Mouse (Mus musculus): ENCODE results near the gene Tlcd1.

Tlcd1 gene

GRCm38 (mm10) chr11:78161968-78162367 lies 14.5 kb upstream of the Tlcd1 start:
- DNase-seq, result no peak

DNA sequence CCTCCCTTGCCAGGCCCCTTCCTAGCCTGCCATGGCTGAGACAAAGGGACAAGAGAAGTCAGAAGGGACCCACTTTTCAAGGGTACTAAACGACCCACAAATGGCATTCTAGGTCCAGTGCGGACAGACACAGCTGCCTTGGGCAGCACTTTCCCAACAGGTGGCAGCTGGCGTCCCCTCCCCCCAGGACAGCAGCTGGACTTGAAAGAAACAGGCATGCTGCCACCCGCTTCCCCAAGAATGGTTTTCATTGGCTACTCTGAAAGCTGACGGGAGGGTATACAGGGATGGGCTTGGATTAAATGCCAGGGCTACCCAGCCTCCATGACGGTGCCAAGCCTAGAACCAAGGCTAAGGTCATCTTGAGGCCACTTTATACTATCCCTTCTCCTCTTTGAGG lies 14.0 kb upstream of the Tlcd1 start:
- peak in 1 of 2 experiments; percentile 52 for DNase-seq

DNA sequence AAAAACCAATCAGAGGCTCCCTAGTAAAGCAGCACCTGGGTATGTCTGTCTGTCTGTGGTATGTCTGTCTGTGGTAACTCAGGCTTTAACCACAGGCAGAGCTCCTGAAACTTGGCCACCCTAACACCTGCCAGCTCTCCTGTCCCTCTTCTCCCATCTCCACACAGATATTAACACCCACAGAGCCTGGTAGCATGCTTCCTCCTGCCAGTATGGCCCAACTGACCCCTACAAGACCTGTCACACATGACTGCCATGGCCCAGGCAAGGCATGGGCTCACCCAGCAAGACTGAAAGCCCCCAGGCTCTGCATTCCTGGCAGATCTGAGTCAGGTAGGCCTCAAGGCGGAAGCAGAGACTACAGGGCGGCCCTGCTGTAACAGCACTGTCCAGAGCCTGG lies 13.5 kb upstream of the Tlcd1 start:
- DNase-seq, result no peak

DNA sequence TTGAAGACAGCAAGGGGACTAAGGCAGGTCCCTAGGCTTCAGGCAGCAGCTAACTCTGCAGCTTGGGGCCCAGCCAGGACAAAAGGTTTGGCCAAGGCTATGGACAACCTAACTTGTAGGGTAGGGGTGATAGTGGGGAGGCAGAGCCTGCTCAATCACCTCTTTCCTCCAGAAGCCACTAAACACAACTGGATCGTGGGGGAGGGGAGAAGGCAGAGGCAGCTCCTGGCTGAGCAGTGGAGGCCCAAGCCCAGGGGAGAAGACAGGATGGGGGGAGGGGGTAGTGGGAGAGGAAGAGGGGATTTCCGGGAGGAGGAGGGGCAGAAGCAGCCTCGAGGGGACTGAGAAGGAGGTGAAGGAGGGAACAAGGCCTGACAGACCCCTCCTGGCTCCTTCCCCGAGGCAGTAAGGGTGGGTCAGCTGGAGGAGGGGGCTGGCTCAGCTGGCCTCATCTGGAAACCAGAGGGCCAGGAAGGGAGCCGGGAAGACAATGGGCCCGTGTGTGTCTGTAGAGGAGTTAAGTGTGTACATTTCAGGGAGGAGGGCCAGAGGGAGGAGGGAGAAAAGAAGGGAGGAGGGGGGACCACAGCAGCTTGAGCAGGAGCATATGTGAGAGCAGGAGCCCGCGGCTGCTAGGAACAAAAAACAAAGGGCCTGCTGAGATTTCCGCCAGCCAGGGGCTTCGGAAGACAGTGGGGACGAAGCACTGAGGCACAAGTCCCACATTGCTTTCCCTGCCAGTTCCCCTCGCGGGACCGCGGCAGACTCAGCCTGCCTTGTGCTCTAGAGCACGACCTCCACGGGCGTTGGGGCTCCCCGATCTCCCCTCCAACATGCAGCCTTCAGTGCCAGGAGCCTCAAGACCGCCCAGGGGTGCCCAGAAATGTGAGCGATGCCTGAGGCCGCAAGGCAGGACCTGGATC lies 12.6 kb upstream of the Tlcd1 start:
- peak; percentile 51 to 52 for DNase-seq

DNA sequence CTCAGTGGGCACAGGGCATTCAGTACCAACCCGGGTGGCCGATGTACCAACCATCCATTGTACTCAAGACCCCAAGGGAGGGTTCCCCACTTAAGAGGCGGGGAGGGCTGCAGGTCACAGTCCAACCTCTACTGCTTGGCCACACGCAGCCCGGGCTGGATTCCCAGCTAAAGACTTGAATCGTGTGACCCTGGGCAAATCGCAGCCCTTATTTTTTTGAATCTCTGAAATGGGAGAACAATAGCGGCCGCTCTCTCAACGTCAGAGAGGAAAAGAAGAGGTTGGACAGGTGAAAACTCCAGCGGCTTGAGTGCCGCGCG lies 11.9 kb upstream of the Tlcd1 start:
- DNase-seq, result no peak

GRCm38 (mm10) chr11:78164924-78165760 lies 11.4 kb upstream of the Tlcd1 start, which contains the start of gene Traf4:
Gene Traf4 (minus strand): TSS chr11:78165589.
- peak; percentile 82 to 84 for DNase-seq

- DNase-seq, result peak; percentile 80 to 88
Observed at GRCm38 (mm10) chr11:78165761-78166109, 10.8 kb upstream of the Tlcd1 start.

DNA sequence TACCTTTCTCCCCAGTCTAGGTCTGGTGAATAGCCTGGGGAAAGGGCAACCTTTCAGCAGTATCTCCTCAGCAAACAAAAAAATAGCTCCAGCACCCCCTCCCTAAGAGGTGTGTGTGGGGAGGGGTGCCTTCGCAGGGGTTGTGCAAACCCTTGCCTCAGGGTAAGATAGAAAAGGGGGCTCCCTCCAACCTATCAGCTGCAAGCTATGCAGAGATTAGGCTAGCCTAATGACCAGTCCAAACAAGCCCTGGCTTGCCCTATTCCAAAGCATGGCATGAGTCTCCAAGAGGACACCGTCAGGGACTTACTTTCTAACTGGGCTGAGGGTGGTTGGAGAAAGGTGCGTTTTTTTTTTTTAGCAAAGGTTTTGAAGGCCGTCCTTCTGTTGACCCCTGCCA lies 10.3 kb upstream of the Tlcd1 start:
- no peak for DNase-seq

DNA sequence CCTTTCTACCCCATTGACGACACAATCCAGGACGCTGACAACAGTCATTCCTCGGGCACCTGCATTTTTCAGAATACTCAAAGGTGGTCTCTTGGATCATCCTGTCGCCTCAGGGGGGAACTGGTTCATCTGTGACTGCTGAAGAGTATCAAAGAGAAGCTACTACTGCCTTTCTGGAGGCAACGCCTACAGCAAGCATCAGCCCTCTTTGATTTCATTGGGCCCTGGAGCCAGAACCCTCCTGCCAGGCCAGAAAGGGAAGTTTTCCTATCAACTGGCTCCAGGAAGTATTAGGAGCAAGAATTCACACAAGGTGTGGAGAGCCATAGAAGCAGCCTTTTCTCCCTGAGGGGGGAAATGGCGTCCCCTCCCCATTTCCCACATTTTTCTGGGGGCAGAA lies 9.9 kb upstream of the Tlcd1 start:
- no peak for DNase-seq

DNA sequence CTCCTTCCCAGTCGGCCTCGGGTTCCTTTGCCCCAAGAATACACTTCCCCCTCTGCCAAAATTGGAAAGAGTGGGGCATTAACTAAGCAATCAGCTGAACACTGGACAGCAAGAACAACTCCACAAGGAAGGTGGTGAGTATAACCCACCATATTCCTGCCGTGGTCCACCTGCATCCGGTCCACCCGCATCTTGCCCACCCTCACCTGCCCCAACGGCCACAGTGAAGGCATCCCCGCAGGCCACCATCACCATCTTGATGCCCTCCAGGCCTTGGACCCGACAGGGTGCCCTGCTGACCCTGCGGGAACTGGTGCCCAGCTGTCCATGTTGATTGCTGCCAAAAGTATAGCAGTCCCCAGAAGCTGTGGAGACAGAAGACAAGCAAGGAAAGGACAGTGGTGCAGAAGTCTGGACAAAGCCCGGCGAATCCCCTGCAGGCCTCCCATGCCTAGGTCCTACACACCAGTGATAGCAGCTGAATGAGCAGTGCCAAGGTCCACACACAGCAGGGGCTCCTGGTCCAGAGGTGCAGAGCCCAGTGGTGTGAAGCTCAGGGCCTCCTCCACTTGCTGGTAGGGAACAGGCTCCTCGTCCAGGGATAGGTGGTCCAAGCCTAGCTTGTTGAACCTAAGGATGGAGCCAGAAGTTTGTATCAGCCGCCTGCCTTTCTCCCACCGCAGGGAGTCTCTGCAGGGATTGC lies 9.1 kb upstream of the Tlcd1 start:
- no peak for DNase-seq

DNA sequence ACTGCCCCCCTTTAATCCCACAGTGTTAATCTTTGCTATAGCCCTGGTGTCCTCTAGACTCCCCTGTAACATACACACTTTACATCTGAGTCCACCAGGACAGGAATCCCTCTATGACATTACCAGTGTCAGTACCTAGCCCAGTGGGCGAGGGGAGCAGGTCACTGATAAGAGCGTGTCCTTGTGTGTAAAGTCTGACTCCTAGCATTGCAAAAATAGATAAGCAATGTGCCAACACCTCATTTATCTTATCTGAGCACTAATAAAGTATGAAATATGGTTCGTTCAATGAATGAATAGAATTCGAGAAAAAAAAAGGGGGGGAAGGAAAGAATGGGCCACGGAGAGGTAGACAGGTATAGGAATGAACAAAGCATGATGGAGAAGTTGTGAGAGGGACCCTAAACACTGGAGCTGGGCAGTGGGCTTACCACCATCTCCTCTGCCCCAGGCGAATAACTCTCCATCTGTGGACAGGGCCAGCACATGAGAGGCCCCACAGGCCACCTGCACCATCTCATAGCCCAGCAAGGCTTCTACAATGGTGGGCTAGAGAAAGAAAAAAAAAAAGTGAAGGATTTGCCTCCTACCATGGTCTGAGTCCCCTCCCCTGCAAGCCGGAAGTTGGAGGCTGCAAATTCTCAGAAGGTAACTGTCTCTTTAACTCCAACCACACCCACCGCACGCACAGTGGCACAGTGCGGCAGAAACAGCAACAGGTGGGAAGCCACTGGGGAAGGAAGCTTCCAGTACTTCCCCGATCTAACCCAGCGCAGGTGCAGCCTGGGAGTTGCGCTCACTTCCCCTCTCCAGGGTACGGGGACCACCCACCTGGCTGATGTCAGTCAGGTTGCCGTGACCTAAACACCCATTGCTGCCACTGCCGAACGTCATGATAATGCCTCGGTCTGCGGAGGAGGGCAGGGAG lies 7.7 kb upstream of the Tlcd1 start:
- peak; percentile 38 to 40 for DNase-seq

DNA sequence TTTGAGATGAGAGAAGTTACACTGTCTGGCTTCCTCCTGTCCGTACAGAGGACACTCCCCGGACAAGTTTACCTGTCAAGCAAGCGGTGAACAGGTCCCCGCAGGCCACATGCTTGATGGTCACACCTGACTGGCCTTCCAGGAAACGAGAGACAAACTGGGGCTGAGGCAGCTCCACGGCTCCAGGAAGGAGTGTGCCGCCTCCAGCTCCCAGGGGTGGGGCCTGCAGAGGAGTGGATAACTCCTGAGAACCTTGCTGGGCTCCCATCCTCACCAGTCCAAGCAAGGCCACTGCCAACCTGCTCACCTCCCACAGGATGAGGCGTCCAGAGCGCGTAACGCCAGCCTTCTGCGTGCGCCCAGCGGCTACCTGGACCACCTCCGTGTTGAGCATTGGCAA lies 6.2 kb upstream of the Tlcd1 start:
- DNase-seq, result no peak

GRCm38 (mm10) chr11:78171328-78171727 lies 5.2 kb upstream of the Tlcd1 start:
- DNase-seq, result no peak

- no peak for DNase-seq
Observed at GRCm38 (mm10) chr11:78172034-78172747, 4.3 kb upstream of the Tlcd1 start.

DNA sequence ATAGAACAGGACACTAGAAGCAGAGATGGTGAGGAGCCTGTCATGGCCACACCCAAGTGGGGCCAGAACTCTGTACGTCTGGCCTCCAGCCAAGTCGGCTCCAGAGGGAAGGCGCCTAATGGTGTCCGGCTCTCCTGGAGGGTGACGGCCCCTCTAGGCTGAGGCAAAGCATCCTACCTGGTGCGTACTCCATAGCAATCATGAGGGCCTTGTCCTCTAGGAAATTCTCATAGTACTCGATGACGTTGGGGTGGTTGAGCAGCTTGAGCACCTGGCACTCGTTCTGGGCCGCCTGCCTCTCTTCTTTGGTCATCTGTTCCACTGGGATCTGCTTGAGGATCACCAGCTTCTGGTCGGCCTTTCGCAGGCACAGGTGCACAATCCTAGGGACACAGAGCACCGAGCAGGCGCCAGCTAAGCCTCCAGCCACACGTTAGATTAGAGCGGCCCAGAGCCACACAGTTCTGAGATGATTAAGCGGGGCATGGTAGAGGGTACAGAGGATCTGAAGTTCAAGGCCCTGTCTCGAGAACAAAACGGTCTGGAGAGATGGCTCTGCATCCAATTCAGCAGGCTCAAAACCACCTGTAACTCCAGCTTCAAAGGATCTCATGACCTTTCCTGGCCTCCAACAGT lies 3.6 kb upstream of the Tlcd1 start:
- DNase-seq, result peak; percentile 71 to 75

GRCm38 (mm10) chr11:78174506-78174905 lies 2.0 kb upstream of the Tlcd1 start:
- DNase-seq, result no peak

DNA sequence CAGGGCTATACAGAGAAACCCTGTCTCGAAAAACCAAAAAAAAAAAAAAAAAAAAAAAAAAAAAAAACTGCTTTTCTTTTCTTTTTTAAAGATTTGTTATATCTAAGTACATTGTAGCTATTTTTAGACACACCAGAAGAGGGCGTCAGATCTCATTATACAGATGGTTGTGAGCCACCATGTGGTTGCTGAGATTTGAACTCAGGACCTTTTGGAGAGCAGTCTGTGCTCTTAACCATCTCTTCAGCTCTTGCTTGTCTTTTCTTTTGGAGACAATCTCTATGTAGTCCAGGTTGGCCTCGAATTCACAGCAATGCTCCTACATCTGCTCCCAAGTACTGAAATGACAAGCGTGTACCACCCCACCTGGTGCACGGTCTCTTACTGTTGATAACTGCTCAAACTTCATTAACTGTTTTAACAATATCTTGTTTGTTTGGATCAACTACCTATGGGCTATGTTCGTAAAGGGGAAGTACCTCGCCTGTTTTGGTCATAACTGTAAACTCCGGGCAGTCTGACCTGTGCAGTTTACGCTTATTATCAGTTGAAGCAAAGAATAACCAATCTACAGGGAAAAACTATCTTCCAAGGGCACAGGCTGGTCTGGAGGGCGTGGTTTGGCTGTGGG lies 625 bp upstream of the Tlcd1 start:
- no peak for DNase-seq

GRCm38 (mm10) chr11:78176905-78177331 lies 407 bp downstream of the Tlcd1 start:
- DNase-seq, result peak; percentile 31 to 38

DNA sequence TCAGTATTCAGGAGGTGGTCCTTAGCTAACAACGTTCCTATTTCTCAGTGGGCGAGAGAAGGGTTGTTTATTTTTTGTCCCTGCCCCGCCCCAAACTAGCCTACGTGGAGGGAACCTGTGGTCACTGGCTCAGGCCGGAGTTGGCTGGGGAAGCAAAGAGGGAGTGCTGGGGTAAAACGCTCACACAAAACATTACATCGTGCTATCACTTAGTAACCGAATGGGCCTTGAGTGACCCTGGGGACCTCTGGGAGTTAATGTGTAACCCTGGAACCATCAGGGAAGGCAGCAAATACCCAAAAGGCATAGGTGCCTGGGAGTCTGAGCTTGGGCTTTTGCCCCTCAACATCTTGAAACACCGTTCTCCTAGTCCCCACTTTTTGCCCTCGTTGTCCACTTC lies 926 bp downstream of the Tlcd1 start:
- peak; percentile 73 to 85 for DNase-seq
